ENCODE assay signal across 8 mouse cellular contexts in the genomic region with DNA sequence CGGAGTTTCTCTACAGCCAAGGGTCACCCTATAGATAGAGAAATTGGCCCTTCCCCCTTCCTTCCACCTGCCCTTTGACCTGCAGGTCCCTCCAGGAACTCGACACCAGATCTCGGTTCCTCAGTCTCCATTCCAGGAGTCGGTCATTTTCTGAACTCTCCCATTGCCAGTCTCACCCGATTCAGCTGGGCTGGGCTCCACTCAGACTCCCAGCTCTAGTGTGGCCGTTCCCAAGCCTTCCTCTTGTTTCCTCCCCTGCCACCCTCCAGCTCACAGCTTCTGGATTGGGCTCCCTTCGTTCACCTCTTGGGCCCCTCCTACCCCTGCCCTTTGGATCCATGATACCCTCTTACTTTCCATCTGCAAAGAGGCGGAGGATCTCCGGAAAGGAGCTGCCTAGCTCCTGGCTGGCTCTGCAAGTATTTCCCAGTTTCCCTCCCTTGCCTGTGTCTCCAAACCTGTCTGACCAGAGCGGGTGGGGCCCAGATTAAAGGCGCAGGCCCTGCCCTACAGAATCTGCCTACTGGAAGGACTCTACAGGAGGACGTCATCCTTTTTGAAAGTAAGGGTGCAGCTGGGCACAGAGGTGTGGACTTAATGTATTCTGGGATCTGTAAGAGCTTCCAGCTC. TPM values are rescaled to one million over a fixed set of nuclear protein-coding genes. Genes with fewer than 3 reads are reported as not detected.
A peak's percentile ranks its signal among the peaks of the same experiment; 100 is the strongest.
DNase-seq lines count a peak whose midpoint lies in the region; ATAC-seq lines count a peak whose summit lies in the region.

No protein-coding gene starts in this region.

- ATAC-seq in embryonic facial prominence, embryonic 13.5 days (ENCODE audit: insufficient number of reproducible peaks, insufficient read depth, low FRiP score, low TSS enrichment, low read depth), result no peak
- ATAC-seq in forebrain, embryonic 11.5 days (replicated peaks; ENCODE audit: low FRiP score), result no peak

- no peaks in the 10 kb centered on the region for H3K27me3 ChIP-seq in embryonic facial prominence, embryonic 13.5 days
- no peaks in the 10 kb centered on the region for H3K27me3 ChIP-seq in limb, embryonic 10.5 days (ENCODE audit: low read depth, poor library complexity, severe bottlenecking)
- no peaks in the 10 kb centered on the region for H3K27me3 ChIP-seq in forebrain, embryonic 11.5 days (ENCODE audit: control insufficient read depth, insufficient read depth, low read length)

- intact Hi-C loops in heart, postnatal 10 days (cut with DNase I), result no loop called here

- DNase-seq in heart, adult 11 months, result peak; percentile 90
- no peak for DNase-seq in heart, postnatal 10 days
- no peak for DNase-seq in limb, embryonic 10.5 days (ENCODE audit: low spot score)
- DNase-seq in lung, postnatal 25 days (ENCODE audit: low spot score), result peak; percentile 52
- no peak for DNase-seq in cerebellum, adult 9-10 months
- no peak for DNase-seq in adrenal gland, postnatal 36 days
- DNase-seq in forebrain, embryonic 11.5 days (ENCODE audit: low spot score), result no peak

- H3K4me1 ChIP-seq in embryonic facial prominence, embryonic 13.5 days, result peaks cover 26% of the 10 kb centered on the region
- H3K4me1 ChIP-seq in limb, embryonic 10.5 days, result peaks cover 32% of the 10 kb centered on the region
- H3K4me1 ChIP-seq in forebrain, embryonic 11.5 days (replicated peaks; ENCODE audit: control insufficient read depth, insufficient read depth, low read length), result no peaks in the 10 kb centered on the region; the same call in 1 of the 2 replicates

- peak overlapping the region; percentile 78 for H3K4me2 ChIP-seq in embryonic facial prominence, embryonic 13.5 days
- no peak overlapping the region for H3K4me2 ChIP-seq in forebrain, embryonic 11.5 days (ENCODE audit: low read depth, low read length, severe bottlenecking)

- WGBS in embryonic facial prominence, embryonic 13.5 days, result 38% methylated on average over 12 of the region's 12 CpGs
- WGBS in limb, embryonic 10.5 days, result 47% methylated on average over 12 of the region's 12 CpGs
- 60% methylated on average over 12 of the region's 12 CpGs for WGBS in forebrain, embryonic 11.5 days

- H3K9me3 ChIP-seq in embryonic facial prominence, embryonic 13.5 days, result no peaks in the 10 kb centered on the region
- H3K9me3 ChIP-seq in limb, embryonic 10.5 days (replicated peaks), result no peaks in the 10 kb centered on the region
- no peaks in the 10 kb centered on the region for H3K9me3 ChIP-seq in forebrain, embryonic 11.5 days (ENCODE audit: control insufficient read depth, low read length)

- H3K27ac ChIP-seq in embryonic facial prominence, embryonic 13.5 days, result peak overlapping the region; percentile 96; the same call in 1 of the 2 replicates
- no peak overlapping the region for H3K27ac ChIP-seq in limb, embryonic 10.5 days
- H3K27ac ChIP-seq in forebrain, embryonic 11.5 days (ENCODE audit: low read depth, low read length), result no peak overlapping the region

- H3K36me3 ChIP-seq in embryonic facial prominence, embryonic 13.5 days, result peaks cover 8% of the 10 kb centered on the region
- peaks cover 37% of the 10 kb centered on the region for H3K36me3 ChIP-seq in limb, embryonic 10.5 days
- no peaks in the 10 kb centered on the region for H3K36me3 ChIP-seq in forebrain, embryonic 11.5 days (ENCODE audit: control insufficient read depth, insufficient read depth, low read length)

- peak overlapping the region; percentile 92; the same call in 1 of the 2 replicates for H3K9ac ChIP-seq in embryonic facial prominence, embryonic 13.5 days
- H3K9ac ChIP-seq in forebrain, embryonic 11.5 days (ENCODE audit: low read length), result no peak overlapping the region

- peak overlapping the region; percentile 24 for H3K4me3 ChIP-seq in embryonic facial prominence, embryonic 13.5 days
- H3K4me3 ChIP-seq in limb, embryonic 10.5 days, result peak overlapping the region; percentile 1; the same call in 1 of the 2 replicates
- H3K4me3 ChIP-seq in forebrain, embryonic 11.5 days (ENCODE audit: low read depth, low read length), result no peak overlapping the region

RNA-seq across cellular contexts. Expression of a gene that starts 1.8 kb away (rescaled TPM):
- 1 to 10 TPM; 1.4 to 1.9 TPM for total RNA-seq in heart, postnatal 10 days (2021)
- polyA plus RNA-seq in embryonic facial prominence, embryonic 13.5 days (2015; fragmentation: Nextera tagmentation; extraction: Ambion mirVana), result 9.1 and 10.4 TPM in 2 replicates
- polyA plus RNA-seq in limb, embryonic 10.5 days (2016; fragmentation: Nextera tagmentation; extraction: Ambion mirVana), result 2.9 and 3.3 TPM in 2 replicates
- total RNA-seq in adrenal gland, postnatal 36 days (2021), result 10 to 100 TPM in 1 of 2 experiments, 1 to 10 TPM in 1; 9.8 to 13.9 TPM
- polyA plus RNA-seq in forebrain, embryonic 11.5 days (2014; fragmentation: Nextera tagmentation; extraction: Ambion mirVana), result 1.6 and 2.7 TPM in 2 replicates

RNA-seq across cellular contexts. Expression of a gene that starts 1.9 kb away (rescaled TPM):
- 10 to 100 TPM; 41.1 to 46.1 TPM for total RNA-seq in heart, postnatal 10 days (2021)
- 55.0 and 58.3 TPM in 2 replicates for polyA plus RNA-seq in embryonic facial prominence, embryonic 13.5 days (2015; fragmentation: Nextera tagmentation; extraction: Ambion mirVana)
- polyA plus RNA-seq in limb, embryonic 10.5 days (2016; fragmentation: Nextera tagmentation; extraction: Ambion mirVana), result 94.1 and 94.8 TPM in 2 replicates
- total RNA-seq in adrenal gland, postnatal 36 days (2021), result 10 to 100 TPM; 43.2 to 45.0 TPM
- polyA plus RNA-seq in forebrain, embryonic 11.5 days (2014; fragmentation: Nextera tagmentation; extraction: Ambion mirVana), result 70.6 and 75.4 TPM in 2 replicates

RNA-seq across cellular contexts. Expression of a gene that starts 9.3 kb away (rescaled TPM):
- total RNA-seq in heart, postnatal 10 days (2021), result 10 to 100 TPM; 86.1 to 99.6 TPM
- 164 and 188 TPM in 2 replicates for polyA plus RNA-seq in embryonic facial prominence, embryonic 13.5 days (2015; fragmentation: Nextera tagmentation; extraction: Ambion mirVana)
- 138 and 142 TPM in 2 replicates for polyA plus RNA-seq in limb, embryonic 10.5 days (2016; fragmentation: Nextera tagmentation; extraction: Ambion mirVana)
- total RNA-seq in adrenal gland, postnatal 36 days (2021), result 100 to 1,000 TPM; 199 to 231 TPM
- polyA plus RNA-seq in forebrain, embryonic 11.5 days (2014; fragmentation: Nextera tagmentation; extraction: Ambion mirVana), result 77.2 and 87.2 TPM in 2 replicates

RNA-seq across cellular contexts. Expression of a gene that starts 30.2 kb away (rescaled TPM):
- total RNA-seq in heart, postnatal 10 days (2021), result 1 to 10 TPM in 1 of 2 experiments, under 1 TPM in 1; 0.35 to 1.3 TPM
- polyA plus RNA-seq in embryonic facial prominence, embryonic 13.5 days (2015; fragmentation: Nextera tagmentation; extraction: Ambion mirVana), result 4.2 and 4.9 TPM in 2 replicates
- polyA plus RNA-seq in limb, embryonic 10.5 days (2016; fragmentation: Nextera tagmentation; extraction: Ambion mirVana), result 0.83 and 1.6 TPM in 2 replicates
- 1 to 10 TPM in 1 of 2 experiments, under 1 TPM in 1; 0.96 to 1.5 TPM for total RNA-seq in adrenal gland, postnatal 36 days (2021)
- 1.1 and 1.2 TPM in 2 replicates for polyA plus RNA-seq in forebrain, embryonic 11.5 days (2014; fragmentation: Nextera tagmentation; extraction: Ambion mirVana)

RNA-seq across cellular contexts. Expression of a gene that starts 37.2 kb away (rescaled TPM):
- 100 to 1,000 TPM; 194 to 221 TPM for total RNA-seq in heart, postnatal 10 days (2021)
- polyA plus RNA-seq in embryonic facial prominence, embryonic 13.5 days (2015; fragmentation: Nextera tagmentation; extraction: Ambion mirVana), result 517 and 559 TPM in 2 replicates
- polyA plus RNA-seq in limb, embryonic 10.5 days (2016; fragmentation: Nextera tagmentation; extraction: Ambion mirVana), result 834 and 987 TPM in 2 replicates
- total RNA-seq in adrenal gland, postnatal 36 days (2021), result 100 to 1,000 TPM; 301 to 387 TPM
- polyA plus RNA-seq in forebrain, embryonic 11.5 days (2014; fragmentation: Nextera tagmentation; extraction: Ambion mirVana), result 725 and 780 TPM in 2 replicates

Comparison
In these comparisons a context has a peak if more than half of its experiments do, and no peak if none do; other contexts are left out.
1. DNase-seq: peak in heart, adult 11 months (single experiment) and lung, postnatal 25 days (single experiment); none in heart, postnatal 10 days (0 of 2), limb, embryonic 10.5 days (single experiment), cerebellum, adult 9-10 months (single experiment), adrenal gland, postnatal 36 days (0 of 2) and forebrain, embryonic 11.5 days (single experiment).